Mouse (Mus musculus): ENCODE results near the gene Dusp16.

Gene Dusp16

GRCm38 (mm10) chr6:134792141-134793045, at the start of gene Dusp16:
Dusp16 (minus strand) TSS chr6:134792625.
- no peak for TF ChIP-seq GATA4 (IDR thresholded peaks at IDR 0.05; ENCODE audit: insufficient replicate concordance, low read length)

- no peak for TF ChIP-seq GATA4 (IDR thresholded peaks at IDR 0.05; ENCODE audit: insufficient replicate concordance, low read length)
Measured at GRCm38 (mm10) chr6:134840346-134840745, 47.9 kb upstream of the Dusp16 start.

GRCm38 (mm10) chr6:134838111-134838510, 45.7 kb upstream of the Dusp16 start:
- TF ChIP-seq GATA4 (IDR thresholded peaks at IDR 0.05; ENCODE audit: insufficient replicate concordance, low read length), result no peak

GRCm38 (mm10) chr6:134834585-134835251, 42.3 kb upstream of the Dusp16 start:
- no peak for TF ChIP-seq GATA4 (IDR thresholded peaks at IDR 0.05; ENCODE audit: insufficient replicate concordance, low read length)

- TF ChIP-seq GATA4 (IDR thresholded peaks at IDR 0.05; ENCODE audit: insufficient replicate concordance, low read length), result no peak
Measured at GRCm38 (mm10) chr6:134830776-134831175, 38.4 kb upstream of the Dusp16 start.

- TF ChIP-seq GATA4 (IDR thresholded peaks at IDR 0.05; ENCODE audit: insufficient replicate concordance, low read length), result no peak
Measured at GRCm38 (mm10) chr6:134829786-134830700, 37.6 kb upstream of the Dusp16 start, which contains the start of gene Crebl2. Crebl2 (plus strand) TSS chr6:134830154.

GRCm38 (mm10) chr6:134822844-134823243, 30.4 kb upstream of the Dusp16 start:
- TF ChIP-seq GATA4 (IDR thresholded peaks at IDR 0.05; ENCODE audit: insufficient replicate concordance, low read length), result no peak

GRCm38 (mm10) chr6:134820411-134820810, 28.0 kb upstream of the Dusp16 start:
- no peak for TF ChIP-seq GATA4 (IDR thresholded peaks at IDR 0.05; ENCODE audit: insufficient replicate concordance, low read length)

- no peak for TF ChIP-seq GATA4 (IDR thresholded peaks at IDR 0.05; ENCODE audit: insufficient replicate concordance, low read length)
Measured at GRCm38 (mm10) chr6:134819741-134820140, 27.3 kb upstream of the Dusp16 start.

GRCm38 (mm10) chr6:134817051-134817928, 24.9 kb upstream of the Dusp16 start:
- no peak for TF ChIP-seq GATA4 (IDR thresholded peaks at IDR 0.05; ENCODE audit: insufficient replicate concordance, low read length)

GRCm38 (mm10) chr6:134813066-134813465, 20.6 kb upstream of the Dusp16 start:
- TF ChIP-seq GATA4 (IDR thresholded peaks at IDR 0.05; ENCODE audit: insufficient replicate concordance, low read length), result no peak

GRCm38 (mm10) chr6:134807794-134808193, 15.4 kb upstream of the Dusp16 start:
- TF ChIP-seq GATA4 (IDR thresholded peaks at IDR 0.05; ENCODE audit: insufficient replicate concordance, low read length), result no peak

GRCm38 (mm10) chr6:134807091-134807490, 14.7 kb upstream of the Dusp16 start:
- TF ChIP-seq GATA4 (IDR thresholded peaks at IDR 0.05; ENCODE audit: insufficient replicate concordance, low read length), result no peak

GRCm38 (mm10) chr6:134806130-134806529, 13.7 kb upstream of the Dusp16 start:
- TF ChIP-seq GATA4 (IDR thresholded peaks at IDR 0.05; ENCODE audit: insufficient replicate concordance, low read length), result 0 out of 2 replicates have a peak, but pooled peaks have one; percentile 11
